Mouse (Mus musculus) heart, postnatal 4 days (tissue): Measurements from ENCODE around the gene 2810004N23Rik. TPM values are rescaled to one million over a fixed set of nuclear protein-coding genes. Genes with fewer than 3 reads are reported as not detected.

Source experiments
- total RNA-seq, 2 experiments: library from RNA; stranded (reverse); gene quantifications; 2 replicates each; pipeline ENCODE4 v1.2.3; 2021

Gene 2810004N23Rik
- total RNA-seq, 2 experiments from 2014 or later, result 44.0 to 46.1 TPM

Other genes starting within 250 kb of the 2810004N23Rik start
- gene 2310022B05Rik, start 199.8 kb downstream of the 2810004N23Rik start, total RNA-seq, result 100 to 1,000 TPM; 173 to 189 TPM
- 10 to 100 TPM; 24.0 to 25.3 TPM for gene Ttc13, start 141.1 kb downstream of the 2810004N23Rik start, total RNA-seq
- gene Arv1, start 141.0 kb downstream of the 2810004N23Rik start, total RNA-seq, result 10 to 100 TPM in 1 of 2 experiments, 1 to 10 TPM in 1; 9.7 to 10.8 TPM
- 1 to 10 TPM; 1.0 to 1.7 TPM for gene Fam89a, start 111.3 kb downstream of the 2810004N23Rik start, total RNA-seq
- gene Trim67, start 70.0 kb downstream of the 2810004N23Rik start, total RNA-seq, result under 1 TPM; 0.20 to 0.33 TPM
- 100 to 1,000 TPM; 112 to 115 TPM for gene Gnpat, start 87 bp downstream of the 2810004N23Rik start, total RNA-seq
- gene Exoc8, start 34.6 kb upstream of the 2810004N23Rik start, total RNA-seq, result 10 to 100 TPM; 15.6 to 16.9 TPM
- 10 to 100 TPM; 19.4 to 21.3 TPM for gene Sprtn, start 34.8 kb upstream of the 2810004N23Rik start, total RNA-seq
- 100 to 1,000 TPM; 112 to 115 TPM for gene Egln1, start 86.2 kb upstream of the 2810004N23Rik start, total RNA-seq
- gene Tsnax, start 149.9 kb upstream of the 2810004N23Rik start, total RNA-seq, result 10 to 100 TPM; 71.1 to 77.9 TPM
- gene Disc1, start 191.1 kb upstream of the 2810004N23Rik start, total RNA-seq, result 1 to 10 TPM; 3.9 to 4.4 TPM